Mouse (Mus musculus): Measurements from ENCODE around the gene Nrcam.

GRCm38 (mm10) chr12:44450930-44451329 is 122.2 kb downstream of the Nrcam start:
- TF ChIP-seq CTCF (IDR thresholded peaks at IDR 0.05; ENCODE audit: low read depth, low read length) (no peak), POLR2A (IDR thresholded peaks at IDR 0.05; ENCODE audit: borderline replicate concordance, low read depth, low read length) (no peak)

All from bone marrow macrophage, adult 2 months (primary cell).